Mouse (Mus musculus) CH12.LX (cell line): ENCODE data around the gene Fyttd1.

Experiments used
- CTCF ChIP-seq, 2 experiments: IDR thresholded peaks in 1 of 2; conservative IDR thresholded peaks in 1 of 2; 2 replicates each; pipeline ENCODE4 v1.5.1; 2011 to 2012; ENCODE audit warnings: low read depth in 2 of 2, low read length in 2 of 2, improper control_type of control experiment in 1 of 2, inconsistent platforms in 1 of 2, mild to moderate bottlenecking in 1 of 2, moderate library complexity in 1 of 2
- USF1 ChIP-seq: IDR thresholded peaks from 2 replicates; pipeline ENCODE4 v1.6.1; 2014; ENCODE audit warnings: low read depth, mild to moderate bottlenecking, inconsistent platforms, low read length, improper control_type of control experiment
- ZC3H11A ChIP-seq: IDR thresholded peaks from 2 replicates; pipeline ENCODE4 v1.6.1; 2012; ENCODE audit warnings: low read depth, mild to moderate bottlenecking, inconsistent platforms, low read length, improper control_type of control experiment
- ZMIZ1 ChIP-seq: IDR thresholded peaks from 2 replicates; pipeline ENCODE4 v1.6.1; 2012; ENCODE audit warnings: low read depth, mild to moderate bottlenecking, inconsistent platforms, low read length, improper control_type of control experiment

DNA sequence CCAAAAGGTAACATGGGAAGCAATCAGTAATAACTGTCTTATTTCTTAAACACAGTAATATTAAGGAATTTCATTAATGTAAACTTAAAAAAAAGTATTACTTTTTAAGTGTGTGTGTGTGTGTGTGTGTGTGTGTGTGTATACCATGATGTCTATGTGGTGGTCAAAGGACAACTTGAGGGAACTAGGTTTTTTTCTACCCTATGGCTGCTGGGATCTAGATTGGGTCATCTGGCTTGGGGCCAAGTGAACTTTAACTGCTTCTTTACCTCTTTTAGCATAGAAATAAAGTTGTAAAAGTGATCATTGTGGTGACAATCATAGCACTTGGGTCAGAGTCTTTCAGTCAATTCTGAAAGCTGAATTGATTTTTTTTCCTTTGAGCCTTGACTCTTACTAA, 18.8 kb downstream of the Fyttd1 start:
- TF ChIP-seq ZC3H11A (no peak), CTCF (conservative IDR thresholded peaks at IDR 0.05 in 1 of 2, IDR thresholded peaks at IDR 0.05 in 1 of 2; ENCODE audit: low read depth in 2 of 2, low read length in 2 of 2) (no peak), USF1 (no peak), ZMIZ1 (no peak)
